Mouse (Mus musculus): ENCODE results near the gene Mip. TPM values are rescaled to one million over a fixed set of nuclear protein-coding genes. Genes with fewer than 3 reads are reported as not detected.

The Mip gene
- polyA plus RNA-seq, 1 experiment, result not detected

GRCm38 (mm10) chr10:128231697-128232419, 6.2 kb downstream of the Mip start, which contains the start of gene Timeless:
Gene Timeless, plus strand, starts transcription at chr10:128232065.
- no peak for TF ChIP-seq GATA1 (IDR thresholded peaks at IDR 0.05; ENCODE audit: low read length)

GRCm38 (mm10) chr10:128232420-128232985, 6.9 kb downstream of the Mip start:
- TF ChIP-seq GATA1 (IDR thresholded peaks at IDR 0.05; ENCODE audit: low read length), result no peak

GRCm38 (mm10) chr10:128236321-128236720, 10.7 kb downstream of the Mip start:
- TF ChIP-seq GATA1 (IDR thresholded peaks at IDR 0.05; ENCODE audit: low read length), result no peak

GRCm38 (mm10) chr10:128237807-128238480, 12.3 kb downstream of the Mip start:
- TF ChIP-seq GATA1 (IDR thresholded peaks at IDR 0.05; ENCODE audit: low read length), result no peak

GRCm38 (mm10) chr10:128239140-128239539, 13.5 kb downstream of the Mip start:
- no peak for TF ChIP-seq GATA1 (IDR thresholded peaks at IDR 0.05; ENCODE audit: low read length)

GRCm38 (mm10) chr10:128240131-128240530, 14.5 kb downstream of the Mip start:
- no peak for TF ChIP-seq GATA1 (IDR thresholded peaks at IDR 0.05; ENCODE audit: low read length)

- TF ChIP-seq GATA1 (IDR thresholded peaks at IDR 0.05; ENCODE audit: low read length), result no peak
Measured at GRCm38 (mm10) chr10:128243252-128243651, 17.6 kb downstream of the Mip start.

GRCm38 (mm10) chr10:128244121-128244520, 18.5 kb downstream of the Mip start:
- no peak for TF ChIP-seq GATA1 (IDR thresholded peaks at IDR 0.05; ENCODE audit: low read length)

GRCm38 (mm10) chr10:128247020-128247732, 21.5 kb downstream of the Mip start:
- no peak for TF ChIP-seq GATA1 (IDR thresholded peaks at IDR 0.05; ENCODE audit: low read length)

- no peak for TF ChIP-seq GATA1 (IDR thresholded peaks at IDR 0.05; ENCODE audit: low read length)
Measured at GRCm38 (mm10) chr10:128250565-128250964, 24.9 kb downstream of the Mip start.

- no peak for TF ChIP-seq GATA1 (IDR thresholded peaks at IDR 0.05; ENCODE audit: low read length)
Measured at GRCm38 (mm10) chr10:128253677-128254255, 28.1 kb downstream of the Mip start, which contains the start of gene Apon. Gene Apon, plus strand, starts transcription at chr10:128254096.

GRCm38 (mm10) chr10:128255925-128256324, 30.3 kb downstream of the Mip start:
- TF ChIP-seq GATA1 (IDR thresholded peaks at IDR 0.05; ENCODE audit: low read length), result no peak

- TF ChIP-seq GATA1 (IDR thresholded peaks at IDR 0.05; ENCODE audit: low read length), result no peak
Measured at GRCm38 (mm10) chr10:128256328-128256727, 30.7 kb downstream of the Mip start.

- no peak for TF ChIP-seq GATA1 (IDR thresholded peaks at IDR 0.05; ENCODE audit: low read length)
Measured at GRCm38 (mm10) chr10:128258953-128259352, 33.3 kb downstream of the Mip start.

GRCm38 (mm10) chr10:128259946-128260345, 34.3 kb downstream of the Mip start:
- TF ChIP-seq GATA1 (IDR thresholded peaks at IDR 0.05; ENCODE audit: low read length), result no peak
